Mouse (Mus musculus): ENCODE measurements around the gene Lif.

- no peak for TF ChIP-seq CTCF (IDR thresholded peaks at IDR 0.05; ENCODE audit: insufficient read depth, low read length)
- no peak for TF ChIP-seq POLR2A (IDR thresholded peaks at IDR 0.05; ENCODE audit: borderline replicate concordance, extremely low read depth, low read depth, low read length)
These were observed 35.0 kb downstream of the Lif start for GRCm38 (mm10) chr11:4292224-4292887.
